Mouse (Mus musculus) heart, postnatal 10 days (tissue): ENCODE measurements at regions not wholly inside any gene's neighbourhood (a gene's known extent, or its start where the extent isn't known, plus 50 kb on each side); places are given as distances from the start of the nearest gene placed in this dataset.

ENCODE experiments used
- DNase-seq, 2 experiments: peaks; one replicate each; pipeline ENCODE4 v3.0.0; 2021
- intact Hi-C: fragments of 180-260 bp; cut with DNase I; formaldehyde crosslinking; loops from one replicate; pipeline ENCODE4 v1.15.1; 2025

GRCm38 (mm10) chr2:48535453-48535852 is 278.5 kb upstream of the Acvr2a start:
- intact Hi-C loops: loop anchor here (5.0 kb wide), 1 partner anchor 63 kb away; no protein-coding TSS in a partner anchor

DNA sequence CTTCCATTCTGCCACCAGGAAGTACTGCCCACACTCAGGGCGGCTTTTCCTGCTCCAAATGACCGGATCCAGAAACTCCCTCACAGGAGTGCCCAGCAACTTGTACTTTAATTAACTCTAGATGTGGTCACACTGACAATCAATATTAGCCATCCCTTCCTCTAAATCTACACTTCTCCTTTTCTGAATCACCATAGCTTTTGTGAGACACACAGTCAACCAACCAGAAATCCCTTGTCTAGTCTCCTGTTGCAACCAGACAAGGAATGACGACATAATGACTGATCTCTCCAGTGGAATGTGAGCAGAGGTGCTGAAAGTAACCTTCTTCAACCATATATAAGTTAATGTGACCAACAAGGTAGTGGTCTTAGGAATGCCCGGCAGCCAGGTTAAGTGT is 277.0 kb upstream of the Acvr2a start:
- no peak for DNase-seq
- intact Hi-C loops: loop anchor here (5.0 kb wide), 1 partner anchor 65 kb away; no protein-coding TSS in a partner anchor

More at GRCm38 (mm10) chr2:48535453-48535852, 278.5 kb upstream of the Acvr2a start:
- DNase-seq: no peak

DNA sequence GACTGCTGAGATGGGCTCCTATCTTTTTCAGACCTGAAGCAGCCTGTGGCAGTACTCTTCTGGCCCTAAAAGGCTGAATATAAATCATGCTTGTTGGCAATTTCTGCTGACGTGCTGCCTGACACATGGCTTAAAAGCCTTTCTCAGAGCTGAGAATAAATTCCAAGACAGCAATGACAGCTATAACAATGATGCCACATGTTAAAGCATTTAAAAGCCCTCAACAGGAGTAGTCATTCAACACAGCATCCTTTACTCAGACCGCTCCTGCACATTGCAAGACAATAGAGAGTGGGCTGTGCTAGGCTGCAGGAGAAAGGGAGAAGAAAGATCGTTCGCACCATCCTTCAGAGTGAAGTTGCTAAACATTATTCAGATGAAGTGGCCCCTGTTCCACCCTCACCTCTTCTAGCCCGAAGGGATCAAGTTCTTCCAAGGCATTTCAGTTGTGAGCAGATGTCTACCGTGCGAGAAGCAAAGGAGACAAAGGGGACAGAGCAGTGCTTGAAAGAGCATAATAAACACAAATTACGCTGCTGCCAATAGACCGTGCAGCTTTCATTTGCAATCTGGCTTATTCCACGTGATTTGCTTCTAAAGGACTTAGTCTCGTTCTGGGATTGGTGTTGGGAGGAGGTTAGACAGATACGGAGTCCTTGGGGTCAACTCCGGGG is 275.1 kb upstream of the Acvr2a start:
- peak; percentile 15 to 16 for DNase-seq
- intact Hi-C loops: loop anchor here (5.0 kb wide), 1 partner anchor 67 kb away; no protein-coding TSS in a partner anchor

DNA sequence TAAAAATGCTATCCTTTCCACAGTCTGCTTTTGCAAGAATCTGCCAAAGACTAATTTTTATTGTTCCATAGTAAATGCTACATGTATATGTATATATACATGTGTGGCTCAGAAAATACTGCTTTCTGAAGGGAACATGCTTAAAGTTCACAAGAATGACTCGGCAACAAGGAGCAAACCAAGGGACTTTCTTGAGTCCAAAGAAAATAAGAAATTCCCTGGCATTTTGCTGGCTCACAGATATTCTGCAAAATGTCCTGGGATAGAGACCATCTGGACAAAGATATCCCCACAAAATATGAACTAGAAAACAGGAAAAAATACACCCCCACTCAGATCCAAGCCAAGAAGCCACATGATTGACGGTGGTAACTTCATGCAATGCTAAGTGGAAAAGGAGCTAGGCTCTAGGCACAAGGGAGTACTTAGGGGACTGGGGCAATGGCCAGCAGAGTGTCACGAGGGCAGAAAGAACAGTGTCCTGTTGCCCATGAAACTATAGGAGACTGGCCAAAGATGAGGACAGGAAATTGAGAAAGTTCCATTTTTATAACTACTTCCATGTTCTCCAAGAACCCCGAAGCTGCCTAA is 274.3 kb upstream of the Acvr2a start:
- intact Hi-C loops: loop anchor here (5.0 to 10.0 kb wide), 2 partner anchors 67 to 335 kb away; no protein-coding TSS in a partner anchor
- peak; percentile 53 to 54 for DNase-seq

GRCm38 (mm10) chr2:48544377-48544776 is 269.5 kb upstream of the Acvr2a start:
- intact Hi-C loops: loop anchor here (10.0 kb wide), 1 partner anchor 330 kb away; no protein-coding TSS in a partner anchor
- DNase-seq: no peak

GRCm38 (mm10) chr2:48545072-48545471 is 268.8 kb upstream of the Acvr2a start:
- intact Hi-C loops: loop anchor here (10.0 kb wide), 1 partner anchor 330 kb away; no protein-coding TSS in a partner anchor

GRCm38 (mm10) chr2:48545679-48546078 is 268.2 kb upstream of the Acvr2a start:
- no peak for DNase-seq
- intact Hi-C loops: loop anchor here (10.0 kb wide), 1 partner anchor 329 kb away; no protein-coding TSS in a partner anchor

More at GRCm38 (mm10) chr2:48545072-48545471, 268.8 kb upstream of the Acvr2a start:
- no peak for DNase-seq

- no peak for DNase-seq
- intact Hi-C loops: loop anchor here (10.0 kb wide), 1 partner anchor 329 kb away; no protein-coding TSS in a partner anchor
Measured at GRCm38 (mm10) chr2:48546194-48546593, 267.7 kb upstream of the Acvr2a start.

- no peak for DNase-seq
- intact Hi-C loops: no loop called here
Measured at GRCm38 (mm10) chr2:48556600-48556999, 257.3 kb upstream of the Acvr2a start.

GRCm38 (mm10) chr2:48557123-48557522 is 256.8 kb upstream of the Acvr2a start:
- intact Hi-C loops: no loop called here
- DNase-seq: no peak

DNA sequence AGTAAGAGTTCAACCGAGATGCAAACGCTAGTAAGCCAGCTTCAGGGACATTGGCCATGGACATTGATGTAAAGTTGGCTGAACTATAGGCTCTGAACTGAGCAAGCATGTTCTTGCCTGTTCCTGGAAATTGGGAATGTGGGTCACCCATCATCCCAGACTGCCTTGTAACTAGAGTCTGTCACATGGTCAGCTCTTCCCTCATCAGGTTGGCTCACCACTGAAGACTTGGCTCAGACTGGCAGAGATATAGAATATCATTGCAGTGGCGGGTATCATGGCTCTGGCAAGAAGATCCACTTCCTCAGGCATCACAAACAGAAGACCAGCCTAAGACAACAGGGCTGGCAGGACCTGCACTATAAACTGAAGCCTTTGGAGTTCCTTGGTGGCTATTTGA is 255.3 kb upstream of the Acvr2a start:
- intact Hi-C loops: no loop called here

DNA sequence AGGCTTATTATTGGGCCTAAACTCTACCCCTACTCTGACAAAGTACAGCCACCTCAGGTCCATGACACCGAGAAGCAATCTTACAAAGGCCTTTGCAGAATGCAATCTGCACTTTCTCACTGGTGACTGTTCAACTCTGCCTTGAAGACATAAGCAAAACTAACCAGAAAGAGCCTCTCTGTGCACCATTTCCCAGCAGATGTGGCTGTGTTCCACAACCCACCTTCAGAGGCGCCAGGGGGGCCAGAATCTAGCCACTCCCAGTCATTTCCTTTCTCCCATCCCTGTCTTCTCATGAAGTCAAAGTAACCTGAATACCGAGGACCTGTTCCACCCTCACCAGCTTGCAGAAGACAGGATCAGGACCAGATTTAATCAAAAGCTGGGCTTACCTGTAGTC is 250.3 kb upstream of the Acvr2a start:
- intact Hi-C loops: no loop called here
- no peak for DNase-seq

More for the DNA sequence above, 255.3 kb upstream of the Acvr2a start:
- no peak for DNase-seq

GRCm38 (mm10) chr2:48564170-48564569 is 249.7 kb upstream of the Acvr2a start:
- DNase-seq: no peak
- intact Hi-C loops: no loop called here

GRCm38 (mm10) chr2:48567871-48568270 is 246.0 kb upstream of the Acvr2a start:
- intact Hi-C loops: no loop called here
- no peak for DNase-seq

DNA sequence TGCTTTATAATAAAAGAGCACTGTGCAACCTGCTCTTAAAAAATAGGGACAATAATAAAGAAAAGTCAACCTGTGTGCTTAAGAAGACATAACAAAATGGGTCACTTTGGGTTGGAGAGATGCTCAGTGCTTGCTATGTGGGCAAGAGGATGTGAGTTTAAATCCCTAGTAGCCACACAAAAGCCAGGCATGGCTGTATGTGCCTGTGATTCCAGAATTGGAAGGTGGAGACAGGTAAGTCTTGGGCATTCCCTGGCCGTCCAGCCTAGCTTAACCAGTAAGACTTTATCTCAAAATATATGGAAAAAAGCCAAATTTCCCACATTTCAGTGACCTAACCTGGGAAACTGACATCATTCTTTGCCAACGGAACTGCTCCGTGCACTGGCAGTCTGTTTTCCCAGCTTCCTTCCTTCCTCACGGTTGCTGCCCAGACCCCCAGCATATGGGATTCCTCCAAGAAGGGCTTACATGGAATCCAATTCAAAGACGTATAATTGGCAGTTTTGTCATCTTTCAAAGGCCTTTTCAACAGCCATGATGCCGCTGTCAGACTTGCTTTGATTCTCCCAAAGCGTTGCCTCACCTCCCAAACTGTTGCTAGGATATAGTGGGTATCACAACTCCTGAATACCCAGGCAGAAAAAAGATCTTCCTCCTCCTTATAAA is 227.6 kb upstream of the Acvr2a start:
- intact Hi-C loops: no loop called here
- DNase-seq: no peak

DNA sequence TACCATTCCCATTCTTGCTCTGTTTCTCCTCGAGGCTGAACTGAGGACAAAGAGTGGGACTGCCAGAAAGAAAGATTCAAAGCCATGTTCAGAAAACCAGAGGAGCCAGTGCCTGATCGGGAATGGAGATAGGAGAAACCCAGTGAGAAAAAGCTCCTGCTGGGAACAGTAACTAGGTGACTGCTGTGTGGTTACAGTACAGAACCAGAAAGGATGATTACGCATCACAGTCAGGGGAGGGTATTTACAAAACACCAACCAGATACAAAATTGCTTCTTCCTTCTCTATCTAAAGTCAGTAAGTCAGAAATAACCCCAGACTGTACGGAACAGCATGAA is 227.1 kb upstream of the Acvr2a start:
- intact Hi-C loops: no loop called here
- DNase-seq: no peak

DNA sequence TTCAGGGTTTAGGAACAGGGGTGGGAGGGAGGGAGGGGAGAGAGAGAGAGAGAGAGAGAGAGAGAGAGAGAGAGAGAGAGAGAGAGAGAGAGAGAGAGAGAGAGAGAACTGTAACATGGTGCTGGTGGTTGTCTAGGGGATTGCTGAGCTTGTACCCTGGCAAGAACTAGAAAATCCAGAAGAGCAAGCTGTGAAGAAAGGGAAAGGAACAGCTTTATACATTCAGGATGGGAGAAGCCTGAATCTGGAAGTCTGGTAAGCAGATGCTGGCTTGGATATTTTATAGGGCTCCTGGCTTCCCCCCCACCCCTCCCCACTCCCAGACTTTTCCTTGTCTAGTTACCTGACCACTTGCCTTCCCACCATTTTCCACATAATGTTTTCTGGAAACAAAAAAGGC is 224.2 kb upstream of the Acvr2a start:
- no peak for DNase-seq
- intact Hi-C loops: no loop called here

GRCm38 (mm10) chr2:48597793-48598583 is 215.9 kb upstream of the Acvr2a start:
- DNase-seq: no peak
- intact Hi-C loops: no loop called here

- intact Hi-C loops: no loop called here
- no peak for DNase-seq
Measured at GRCm38 (mm10) chr2:48599367-48599766, 214.5 kb upstream of the Acvr2a start.

GRCm38 (mm10) chr2:48601855-48602254 is 212.1 kb upstream of the Acvr2a start:
- DNase-seq: no peak
- intact Hi-C loops: no loop called here

DNA sequence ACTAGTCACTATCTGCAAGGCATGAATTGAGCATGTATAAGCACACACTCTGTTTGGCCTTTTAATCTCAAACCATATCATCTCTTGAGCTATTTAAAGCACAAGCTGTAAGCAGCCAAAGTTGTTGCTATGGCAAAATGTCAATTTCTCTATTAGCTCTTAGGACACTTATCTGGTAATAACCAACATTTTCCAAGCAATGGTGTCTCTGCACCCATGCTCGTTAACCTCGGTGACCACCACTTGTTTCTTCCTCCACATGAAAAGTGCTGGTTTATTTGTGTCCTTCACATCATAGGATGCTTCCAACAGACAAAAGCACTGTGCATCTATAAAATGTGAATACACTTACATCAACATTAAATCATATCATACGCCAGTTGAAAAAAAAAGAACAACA is 204.4 kb upstream of the Acvr2a start:
- DNase-seq: no peak
- intact Hi-C loops: no loop called here
